Mouse (Mus musculus): ENCODE data around the gene Eif5a. TPM values are rescaled to one million over a fixed set of nuclear protein-coding genes. Genes with fewer than 3 reads are reported as not detected.

The Eif5a gene
- total and polyA plus RNA-seq, 2 experiments from 2014 or later = 452 to 1,054 TPM

GRCm38 (mm10) chr11:69878399-69878798 lies 43.4 kb downstream of the Eif5a start:
- DNase-seq (ENCODE audit: low spot score) = peak; percentile 18
- WGBS = 42% methylated on average over 3 of the region's 3 CpGs
- no peak for ATAC-seq (ENCODE audit: low FRiP score)
- H3K9ac ChIP-seq (replicated peaks; ENCODE audit: low read length, poor library complexity, severe bottlenecking) = 0 out of 2 replicates have a peak overlapping the region, but pooled peaks have one; percentile 24
- H3K27me3 ChIP-seq (ENCODE audit: insufficient read depth, low read length) = no peaks in the 10 kb centered on the region
- 0 out of 2 replicates have a peak overlapping the region, but pooled peaks have one; percentile 32 for H3K27ac ChIP-seq (ENCODE audit: low read depth, low read length)
- TF ChIP-seq CTCF (IDR thresholded peaks at IDR 0.05) = no peak
- H3K4me2 ChIP-seq (ENCODE audit: low read depth, low read length, poor library complexity, severe bottlenecking) = no peak overlapping the region
- no peaks in the 10 kb centered on the region for H3K9me3 ChIP-seq (ENCODE audit: low read length)
- H3K36me3 ChIP-seq (ENCODE audit: insufficient read depth, low read length) = no peaks in the 10 kb centered on the region
- no peak overlapping the region for H3K4me3 ChIP-seq (ENCODE audit: low read depth, low read length)
- no peaks in the 10 kb centered on the region for H3K4me1 ChIP-seq (ENCODE audit: insufficient read depth, low read length)

- Histone ChIP-seq H3K9ac (replicated peaks; ENCODE audit: low read length, poor library complexity, severe bottlenecking) (0 out of 2 replicates have a peak within 1 kb of the TSS, but pooled peaks have one; percentile 24), H3K27me3 (ENCODE audit: insufficient read depth, low read length) (no peaks in the 10 kb centered on the region), H3K36me3 (ENCODE audit: insufficient read depth, low read length) (no peaks in the 10 kb centered on the region), H3K9me3 (ENCODE audit: low read length) (no peaks in the 10 kb centered on the region), H3K4me3 (ENCODE audit: low read depth, low read length) (no peak within 1 kb of the TSS), H3K4me2 (ENCODE audit: low read depth, low read length, poor library complexity, severe bottlenecking) (peak within 1 kb of the TSS; percentile 10; the same call in 1 of the 2 replicates), H3K4me1 (ENCODE audit: insufficient read depth, low read length) (no peaks in the 10 kb centered on the region), H3K27ac (ENCODE audit: low read depth, low read length) (0 out of 2 replicates have a peak within 1 kb of the TSS, but pooled peaks have one; percentile 32)
- ATAC-seq (ENCODE audit: low FRiP score) (no peak), DNase-seq (ENCODE audit: low spot score) (no peak)
- TF ChIP-seq CTCF (IDR thresholded peaks at IDR 0.05) = no peak
- WGBS = 87% methylated on average over 11 of the region's 11 CpGs
Observed at GRCm38 (mm10) chr11:69877878-69878277, 43.9 kb downstream of the Eif5a start, which contains the start of gene Tmem95. TSS of gene Tmem95 (minus strand) at chr11:69878018.

GRCm38 (mm10) chr11:69876867-69877266 lies 44.9 kb downstream of the Eif5a start:
- Histone ChIP-seq H3K4me1 (ENCODE audit: insufficient read depth, low read length) (no peaks in the 10 kb centered on the region), H3K9ac (replicated peaks; ENCODE audit: low read length, poor library complexity, severe bottlenecking) (no peak overlapping the region), H3K4me2 (ENCODE audit: low read depth, low read length, poor library complexity, severe bottlenecking) (peak overlapping the region; percentile 10; the same call in 1 of the 2 replicates), H3K27me3 (ENCODE audit: insufficient read depth, low read length) (no peaks in the 10 kb centered on the region), H3K4me3 (ENCODE audit: low read depth, low read length) (no peak overlapping the region), H3K27ac (ENCODE audit: low read depth, low read length) (no peak overlapping the region), H3K9me3 (ENCODE audit: low read length) (no peaks in the 10 kb centered on the region), H3K36me3 (ENCODE audit: insufficient read depth, low read length) (no peaks in the 10 kb centered on the region)
- DNase-seq (ENCODE audit: low spot score) (peak; percentile 83), ATAC-seq (ENCODE audit: low FRiP score) (no peak)
- peak; percentile 80 for TF ChIP-seq CTCF (IDR thresholded peaks at IDR 0.05)
- WGBS = 3% methylated on average over 12 of the region's 12 CpGs

- no peaks in the 10 kb centered on the region for H3K4me1 ChIP-seq (ENCODE audit: insufficient read depth, low read length)
- no peaks in the 10 kb centered on the region for H3K27me3 ChIP-seq (ENCODE audit: insufficient read depth, low read length)
- DNase-seq (ENCODE audit: low spot score) (no peak), ATAC-seq (ENCODE audit: low FRiP score) (no peak)
- WGBS = 68% methylated on average over 7 of the region's 7 CpGs
- TF ChIP-seq CTCF (IDR thresholded peaks at IDR 0.05) = no peak
- H3K27ac ChIP-seq (ENCODE audit: low read depth, low read length) = no peak overlapping the region
- H3K4me2 ChIP-seq (ENCODE audit: low read depth, low read length, poor library complexity, severe bottlenecking) = no peak overlapping the region
- no peak overlapping the region for H3K9ac ChIP-seq (replicated peaks; ENCODE audit: low read length, poor library complexity, severe bottlenecking)
- no peaks in the 10 kb centered on the region for H3K36me3 ChIP-seq (ENCODE audit: insufficient read depth, low read length)
- H3K4me3 ChIP-seq (ENCODE audit: low read depth, low read length) = no peak overlapping the region
- H3K9me3 ChIP-seq (ENCODE audit: low read length) = no peaks in the 10 kb centered on the region
Observed at GRCm38 (mm10) chr11:69876186-69876585, 45.6 kb downstream of the Eif5a start.

GRCm38 (mm10) chr11:69872451-69872850 lies 49.3 kb downstream of the Eif5a start:
- no peak overlapping the region for H3K27ac ChIP-seq (ENCODE audit: low read depth, low read length)
- no peak overlapping the region for H3K4me3 ChIP-seq (ENCODE audit: low read depth, low read length)
- H3K4me1 ChIP-seq (ENCODE audit: insufficient read depth, low read length) = no peaks in the 10 kb centered on the region
- WGBS = 75% methylated on average over 4 of the region's 4 CpGs
- H3K4me2 ChIP-seq (ENCODE audit: low read depth, low read length, poor library complexity, severe bottlenecking) = no peak overlapping the region
- no peak for TF ChIP-seq CTCF (IDR thresholded peaks at IDR 0.05)
- no peaks in the 10 kb centered on the region for H3K36me3 ChIP-seq (ENCODE audit: insufficient read depth, low read length)
- no peaks in the 10 kb centered on the region for H3K27me3 ChIP-seq (ENCODE audit: insufficient read depth, low read length)
- H3K9me3 ChIP-seq (ENCODE audit: low read length) = no peaks in the 10 kb centered on the region
- H3K9ac ChIP-seq (replicated peaks; ENCODE audit: low read length, poor library complexity, severe bottlenecking) = no peak overlapping the region
- DNase-seq (ENCODE audit: low spot score) (no peak), ATAC-seq (ENCODE audit: low FRiP score) (no peak)

GRCm38 (mm10) chr11:69871822-69872221 lies 49.9 kb downstream of the Eif5a start:
- H3K27ac ChIP-seq (ENCODE audit: low read depth, low read length) = no peak overlapping the region
- 86% methylated on average over 7 of the region's 7 CpGs for WGBS
- H3K9me3 ChIP-seq (ENCODE audit: low read length) = no peaks in the 10 kb centered on the region
- H3K36me3 ChIP-seq (ENCODE audit: insufficient read depth, low read length) = no peaks in the 10 kb centered on the region
- no peak overlapping the region for H3K9ac ChIP-seq (replicated peaks; ENCODE audit: low read length, poor library complexity, severe bottlenecking)
- no peaks in the 10 kb centered on the region for H3K4me1 ChIP-seq (ENCODE audit: insufficient read depth, low read length)
- TF ChIP-seq CTCF (IDR thresholded peaks at IDR 0.05) = no peak
- ATAC-seq (ENCODE audit: low FRiP score) = no peak
- no peak overlapping the region for H3K4me3 ChIP-seq (ENCODE audit: low read depth, low read length)
- H3K4me2 ChIP-seq (ENCODE audit: low read depth, low read length, poor library complexity, severe bottlenecking) = no peak overlapping the region
- DNase-seq (ENCODE audit: low spot score) = no peak
- no peaks in the 10 kb centered on the region for H3K27me3 ChIP-seq (ENCODE audit: insufficient read depth, low read length)
